Mouse (Mus musculus): ENCODE results near the gene Adam12.

GRCm38 (mm10) chr7:134146821-134147220 lies 85.1 kb downstream of the Adam12 start:
- TF ChIP-seq MAFK (IDR thresholded peaks at IDR 0.05; ENCODE audit: insufficient read depth, low read depth, low read length) (no peak), CHD2 (IDR thresholded peaks at IDR 0.05; ENCODE audit: low read depth, low read length) (no peak), ZNF384 (IDR thresholded peaks at IDR 0.05; ENCODE audit: low read depth, low read length) (no peak)

All from ES-E14 (cell line).